Mouse (Mus musculus): ENCODE measurements around the gene Nln. TPM values are rescaled to one million over a fixed set of nuclear protein-coding genes. Genes with fewer than 3 reads are reported as not detected.
A peak's percentile ranks its signal among the peaks of the same experiment; 100 is the strongest.

Nln gene
- total and polyA plus RNA-seq, 3 experiments = 38.5 to 76.5 (median 51.2) TPM

GRCm38 (mm10) chr13:104052271-104052753 is 57.1 kb downstream of the Nln start:
- Histone ChIP-seq H3K4me2 (ENCODE audit: insufficient read depth, low read depth, poor library complexity, severe bottlenecking) (no peak overlapping the region), H3K9me3 (replicated peaks; ENCODE audit: low read length) (no peaks in the 10 kb centered on the region), H3K27me3 (replicated peaks) (no peaks in the 10 kb centered on the region), H3K79me2 (replicated peaks; ENCODE audit: control insufficient read depth, extremely low read depth, insufficient read depth, poor library complexity, severe bottlenecking) (no peaks in the 10 kb centered on the region), H3K27ac (ENCODE audit: insufficient read depth, low read depth) (no peak overlapping the region; the same call in 1 of the 2 replicates), H3K4me3 (replicated peaks in 1 of 3; ENCODE audit: low read depth in 2 of 3, low read length in 2 of 3, poor library complexity in 1 of 3) (no peak overlapping the region), H3K9ac (ENCODE audit: insufficient read depth, low read depth) (no peak overlapping the region), H3K4me1 (ENCODE audit: control insufficient read depth in 1 of 2, insufficient read depth in 2 of 2) (no peaks in the 10 kb centered on the region), H3K36me3 (replicated peaks in 1 of 2; ENCODE audit: control insufficient read depth in 1 of 2, insufficient read depth in 1 of 2, low read length in 1 of 2) (peaks cover 36 to 70% of the 10 kb centered on the region in 2 experiments)
- in situ Hi-C loops (cut with MboI; ENCODE audit: low pct_ligation_motif_present, low pct_unique_long_range_greater_than_20kb, low sequenced_read_pairs) (no loop called here), dilution Hi-C loops (cut with MboI; ENCODE audit: extremely low pct_ligation_motif_present, extremely low pct_unique_long_range_greater_than_20kb, low sequenced_read_pairs) (no loop called here)
- no peak for TF ChIP-seq SIN3A (IDR thresholded peaks at IDR 0.05; ENCODE audit: low read length)
- no peak for TF ChIP-seq MAZ (IDR thresholded peaks at IDR 0.05; ENCODE audit: low read depth, low read length)
- no peak for TF ChIP-seq ZMIZ1 (IDR thresholded peaks at IDR 0.05; ENCODE audit: low read depth, low read length)
- no peak for TF ChIP-seq TBP (conservative IDR thresholded peaks at IDR 0.05; ENCODE audit: low read depth, low read length)
- no peak for TF ChIP-seq ELF1 (IDR thresholded peaks at IDR 0.05; ENCODE audit: low read depth, low read length)
- TF ChIP-seq MAX (IDR thresholded peaks at IDR 0.05; ENCODE audit: low read length) = no peak
- TF ChIP-seq NRF1 (IDR thresholded peaks at IDR 0.05; ENCODE audit: low read depth, low read length) = no peak
- DNase-seq (ENCODE audit: extremely low read depth) = no peak

DNA sequence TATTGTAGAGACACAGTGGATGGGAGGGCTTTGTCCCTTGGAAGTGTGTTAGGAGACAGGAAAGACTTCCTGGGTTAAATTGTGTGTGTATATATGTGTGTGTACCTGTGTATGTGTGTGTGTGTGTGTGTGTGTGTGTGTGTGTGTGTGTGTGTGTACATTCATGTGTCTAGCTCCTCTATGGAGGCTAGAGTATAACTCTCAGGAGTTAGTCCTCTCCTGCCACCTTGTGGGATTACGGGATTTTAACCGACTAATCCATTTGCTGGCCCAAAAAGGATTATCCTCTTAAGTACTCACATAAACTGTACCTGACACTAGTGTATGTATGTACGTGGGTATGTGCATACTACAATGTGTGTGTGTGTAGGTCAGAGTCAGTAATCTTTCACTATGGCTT is 60.6 kb downstream of the Nln start:
- Histone ChIP-seq H3K4me1 (ENCODE audit: control insufficient read depth in 1 of 2, insufficient read depth in 2 of 2) (peaks cover 3 to 32% of the 10 kb centered on the region in 2 experiments), H3K27me3 (replicated peaks) (no peaks in the 10 kb centered on the region), H3K4me3 (replicated peaks in 1 of 3; ENCODE audit: low read depth in 2 of 3, low read length in 2 of 3, poor library complexity in 1 of 3) (no peak overlapping the region), H3K27ac (ENCODE audit: insufficient read depth, low read depth) (no peak overlapping the region), H3K36me3 (replicated peaks in 1 of 2; ENCODE audit: control insufficient read depth in 1 of 2, insufficient read depth in 1 of 2, low read length in 1 of 2) (peaks cover 34 to 77% of the 10 kb centered on the region in 2 experiments), H3K4me2 (ENCODE audit: insufficient read depth, low read depth, poor library complexity, severe bottlenecking) (no peak overlapping the region), H3K9ac (ENCODE audit: insufficient read depth, low read depth) (no peak overlapping the region), H3K79me2 (replicated peaks; ENCODE audit: control insufficient read depth, extremely low read depth, insufficient read depth, poor library complexity, severe bottlenecking) (no peaks in the 10 kb centered on the region), H3K9me3 (replicated peaks; ENCODE audit: low read length) (no peaks in the 10 kb centered on the region)
- in situ Hi-C loops (cut with MboI; ENCODE audit: low pct_ligation_motif_present, low pct_unique_long_range_greater_than_20kb, low sequenced_read_pairs) = loop anchor here (10.0 kb wide), 2 partner anchors 94 to 214 kb away; no protein-coding TSS in a partner anchor
- no peak for TF ChIP-seq SIN3A (IDR thresholded peaks at IDR 0.05; ENCODE audit: low read length)
- TF ChIP-seq PAX5 (IDR thresholded peaks at IDR 0.05; ENCODE audit: low read length) = no peak
- no peak for TF ChIP-seq MEF2A (IDR thresholded peaks at IDR 0.05; ENCODE audit: borderline replicate concordance, low read depth, low read length)
- no peak for TF ChIP-seq MAX (IDR thresholded peaks at IDR 0.05; ENCODE audit: low read length)
- TF ChIP-seq USF2 (conservative IDR thresholded peaks at IDR 0.05; ENCODE audit: low read depth, low read length) = no peak
- no peak for TF ChIP-seq ZNF384 (IDR thresholded peaks at IDR 0.05; ENCODE audit: low read depth, low read length)
- TF ChIP-seq ZKSCAN1 (IDR thresholded peaks at IDR 0.05; ENCODE audit: borderline replicate concordance, low read depth, low read length) = no peak
- TF ChIP-seq CTCF (conservative IDR thresholded peaks at IDR 0.05 in 1 of 2, IDR thresholded peaks at IDR 0.05 in 1 of 2; ENCODE audit: low read depth in 2 of 2, low read length in 2 of 2) = peak in 1 of 2 experiments; percentile 54; a peak in 2 of 4 replicates
- no peak for TF ChIP-seq MAFK (IDR thresholded peaks at IDR 0.05; ENCODE audit: insufficient replicate concordance, low read length)
- TF ChIP-seq ZC3H11A (IDR thresholded peaks at IDR 0.05; ENCODE audit: low read depth, low read length) = no peak
- TF ChIP-seq NRF1 (IDR thresholded peaks at IDR 0.05; ENCODE audit: low read depth, low read length) = no peak
- TF ChIP-seq JUND (conservative IDR thresholded peaks at IDR 0.05; ENCODE audit: low read depth, low read length) = no peak
- TF ChIP-seq RAD21 (IDR thresholded peaks at IDR 0.05; ENCODE audit: low read depth, low read length) = peak; percentile 60
- TF ChIP-seq SMC3 (IDR thresholded peaks at IDR 0.05; ENCODE audit: low read depth, low read length) = peak; percentile 51
- TF ChIP-seq GABPA (IDR thresholded peaks at IDR 0.05; ENCODE audit: insufficient replicate concordance, low read depth, low read length) = no peak
- no peak for TF ChIP-seq ZMIZ1 (IDR thresholded peaks at IDR 0.05; ENCODE audit: low read depth, low read length)
- no peak for TF ChIP-seq RCOR1 (conservative IDR thresholded peaks at IDR 0.05; ENCODE audit: low read depth, low read length)
- no peak for TF ChIP-seq TCF12 (IDR thresholded peaks at IDR 0.05; ENCODE audit: low read depth, low read length)
- DNase-seq (ENCODE audit: extremely low read depth) = no peak
- dilution Hi-C loops (cut with MboI; ENCODE audit: extremely low pct_ligation_motif_present, extremely low pct_unique_long_range_greater_than_20kb, low sequenced_read_pairs) = no loop called here

Measured in CH12.LX (cell line).